Mouse (Mus musculus) left cerebral cortex, adult 18-20 months (tissue): Measurements from ENCODE around the gene Crip1. TPM values are rescaled to one million over a fixed set of nuclear protein-coding genes. Genes with fewer than 3 reads are reported as not detected.
"Not testable (repeated sequence)": the region's sequence is repeated elsewhere in the genome, so short reads cannot be mapped to it uniquely, and the experiment has no call there.

ENCODE experiments used
- DNase-seq, 2 experiments: peaks; one replicate each; pipeline ENCODE4 v3.0.0; 2021 to 2022; ENCODE audit warnings: low spot score in 2 of 2, mixed read lengths in 1 of 2
- total RNA-seq, 2 experiments: library from RNA; stranded (reverse); gene quantifications; 2 replicates each; pipeline ENCODE4 v1.2.3; 2021

The Crip1 gene
- total RNA-seq, 2 experiments from 2014 or later, result 14.3 to 15.9 TPM

DNA sequence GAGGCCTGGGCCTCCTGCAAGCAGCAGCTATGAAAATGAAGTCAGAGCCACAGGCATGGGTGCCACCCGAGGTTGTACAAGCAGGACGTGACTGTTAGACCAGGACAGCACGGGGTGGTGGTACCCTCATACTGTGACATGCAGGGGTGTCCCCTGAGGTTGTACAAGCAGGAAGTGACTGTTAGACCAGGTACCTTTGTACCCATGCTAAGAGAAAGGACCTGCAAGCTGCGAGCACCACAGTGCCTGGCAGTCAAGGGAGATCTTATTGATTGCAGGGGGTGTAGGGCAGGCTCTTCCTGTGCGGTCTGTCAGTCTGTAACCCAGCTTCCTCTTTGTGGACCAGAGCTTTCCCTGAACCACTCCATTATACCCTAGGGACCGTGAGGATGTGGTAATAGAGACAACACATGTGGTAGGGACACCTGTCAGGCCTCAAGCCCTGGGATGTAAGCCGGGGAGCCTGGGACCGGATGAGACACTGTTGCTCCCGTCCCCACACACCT lies 22.0 kb downstream of the Crip1 start:
- no peak for DNase-seq

DNA sequence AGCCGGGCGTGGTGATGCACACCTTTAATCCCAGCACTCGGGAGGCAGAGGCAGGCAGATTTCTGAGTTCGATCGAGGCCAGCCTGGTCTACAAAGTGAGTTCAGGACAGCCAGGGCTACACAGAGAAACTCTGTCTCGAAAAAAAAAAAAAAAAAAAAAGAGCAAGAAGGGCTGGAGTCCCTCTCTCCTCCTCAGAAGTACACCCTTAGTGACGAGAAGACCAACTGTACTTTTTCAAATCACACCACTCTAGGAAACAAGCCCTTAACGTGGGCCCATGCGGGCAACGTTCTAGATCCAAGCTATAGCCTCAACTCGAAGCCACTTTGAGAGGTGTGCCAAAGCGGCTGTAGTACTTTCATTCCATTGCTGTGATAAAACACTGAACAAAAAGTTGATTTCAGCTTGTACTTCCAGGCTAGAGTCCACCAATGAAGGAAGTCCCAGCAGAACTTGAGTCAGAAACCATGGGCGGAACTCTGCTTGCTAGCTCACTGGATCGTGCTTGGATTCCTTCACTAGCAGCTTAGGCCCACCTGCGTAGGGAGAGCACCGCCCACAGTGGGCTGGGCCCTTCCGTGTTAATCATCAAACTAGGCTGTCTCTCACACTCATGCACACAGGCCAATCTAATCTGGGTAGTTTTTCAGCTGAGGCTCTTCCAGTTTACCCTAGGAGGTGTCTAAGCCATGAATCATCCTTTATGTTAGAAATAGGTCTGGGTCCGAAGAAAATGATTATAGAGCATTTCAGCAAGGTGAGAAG lies 31.0 kb downstream of the Crip1 start:
- DNase-seq, result no peak

DNA sequence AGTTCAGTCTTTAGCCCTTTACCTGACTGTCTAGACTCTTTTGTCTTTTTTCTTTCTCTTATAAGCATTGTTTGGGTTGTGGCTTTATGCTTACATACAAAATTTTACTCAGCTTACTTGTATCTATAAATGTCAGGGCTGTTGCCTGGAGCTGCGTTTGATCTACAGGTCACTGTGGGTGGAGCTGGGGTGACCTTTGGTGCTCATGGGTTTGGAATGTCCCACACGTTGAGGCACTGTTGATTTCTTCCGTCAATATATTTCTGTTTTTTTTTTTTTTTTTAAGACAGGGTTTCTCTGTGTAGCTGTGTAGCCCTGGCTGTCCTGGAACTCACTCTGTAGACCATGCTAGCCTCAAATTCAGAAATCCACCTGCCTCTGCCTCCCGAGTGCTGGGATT lies 34.9 kb downstream of the Crip1 start:
- DNase-seq, result no peak

GRCm38 (mm10) chr12:113184945-113185344 lies 38.8 kb downstream of the Crip1 start:
- DNase-seq, result no peak

DNA sequence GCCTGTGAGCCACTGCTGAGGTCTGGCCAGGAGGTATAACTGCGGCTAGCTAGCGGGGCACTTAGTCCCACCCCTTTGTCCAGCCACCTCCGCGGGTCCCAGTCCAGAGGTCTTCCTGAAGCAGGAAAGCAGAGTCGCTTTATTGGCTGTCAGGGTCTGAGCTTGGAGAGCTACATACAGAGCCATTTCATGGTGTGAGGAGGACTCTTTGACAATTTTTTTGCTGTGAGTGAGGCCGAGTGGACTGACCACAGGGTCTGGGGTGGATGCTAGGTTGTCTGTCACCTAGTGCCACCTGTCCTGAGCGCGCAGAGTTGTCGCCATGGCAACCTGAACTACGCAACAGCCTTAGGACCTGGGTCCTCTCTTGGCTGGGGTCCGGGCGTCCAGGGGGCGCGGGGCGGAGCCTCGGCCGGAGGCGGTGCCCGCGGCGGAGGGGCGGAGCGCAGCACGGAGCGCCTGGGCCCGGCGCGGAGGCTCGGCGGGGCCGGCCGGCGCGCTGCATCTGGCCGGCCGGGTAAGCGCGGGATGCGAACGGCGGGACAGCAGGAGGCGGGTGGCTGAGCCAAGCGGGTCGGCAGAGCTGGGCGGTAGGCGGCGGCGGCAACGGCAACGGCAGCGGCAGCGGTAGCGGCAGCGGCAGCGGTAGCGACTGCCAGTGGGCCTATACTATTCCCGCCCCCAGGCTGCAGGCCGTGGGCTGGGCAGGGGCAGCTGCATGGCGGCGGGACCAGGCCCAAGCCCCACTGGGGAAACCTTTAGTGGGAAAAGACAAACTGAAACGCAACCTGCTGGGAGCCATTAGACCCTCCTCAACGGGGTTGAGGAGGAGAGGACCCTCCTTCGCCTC lies 39.6 kb downstream of the Crip1 start, which contains the start of gene Tmem121:
TSS of gene Tmem121 (plus strand) at position 489 of the 850 bp plus-strand sequence.
- peak in 1 of 2 experiments; percentile 50 for DNase-seq

GRCm38 (mm10) chr12:113186326-113187010 lies 40.4 kb downstream of the Crip1 start:
- no peak for DNase-seq

GRCm38 (mm10) chr12:113187011-113187375 lies 40.9 kb downstream of the Crip1 start:
- no peak for DNase-seq

- DNase-seq, result peak; percentile 95 to 97
These were observed 41.6 kb downstream of the Crip1 start for GRCm38 (mm10) chr12:113187584-113188295.

DNA sequence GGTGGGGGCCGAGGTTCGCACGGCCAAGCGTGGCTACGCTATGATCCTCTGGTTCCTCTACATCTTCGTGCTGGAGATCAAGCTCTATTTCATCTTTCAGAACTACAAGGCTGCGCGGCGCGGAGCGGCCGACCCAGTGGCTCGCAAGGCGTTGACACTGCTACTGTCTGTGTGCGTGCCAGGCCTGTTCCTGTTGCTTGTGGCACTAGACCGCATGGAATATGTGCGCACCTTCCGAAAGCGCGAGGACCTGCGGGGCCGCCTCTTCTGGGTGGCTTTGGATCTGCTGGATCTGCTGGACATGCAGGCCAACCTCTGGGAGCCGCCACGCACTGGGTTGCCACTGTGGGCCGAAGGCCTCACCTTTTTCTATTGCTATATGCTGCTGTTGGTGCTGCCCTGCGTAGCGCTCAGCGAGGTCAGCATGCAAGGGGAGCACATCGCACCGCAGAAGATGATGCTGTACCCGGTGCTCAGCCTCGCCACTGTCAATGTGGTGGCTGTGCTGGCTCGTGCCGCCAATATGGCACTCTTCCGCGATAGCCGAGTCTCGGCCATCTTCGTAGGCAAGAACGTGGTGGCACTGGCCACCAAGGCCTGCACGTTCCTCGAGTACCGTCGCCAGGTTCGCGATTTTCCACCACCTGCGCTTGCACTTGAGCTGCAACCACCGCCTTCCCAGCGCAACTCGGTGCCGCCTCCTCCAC lies 42.4 kb downstream of the Crip1 start:
- no peak for DNase-seq

- DNase-seq, result no peak
These were observed 47.3 kb downstream of the Crip1 start for GRCm38 (mm10) chr12:113193423-113193822.

DNA sequence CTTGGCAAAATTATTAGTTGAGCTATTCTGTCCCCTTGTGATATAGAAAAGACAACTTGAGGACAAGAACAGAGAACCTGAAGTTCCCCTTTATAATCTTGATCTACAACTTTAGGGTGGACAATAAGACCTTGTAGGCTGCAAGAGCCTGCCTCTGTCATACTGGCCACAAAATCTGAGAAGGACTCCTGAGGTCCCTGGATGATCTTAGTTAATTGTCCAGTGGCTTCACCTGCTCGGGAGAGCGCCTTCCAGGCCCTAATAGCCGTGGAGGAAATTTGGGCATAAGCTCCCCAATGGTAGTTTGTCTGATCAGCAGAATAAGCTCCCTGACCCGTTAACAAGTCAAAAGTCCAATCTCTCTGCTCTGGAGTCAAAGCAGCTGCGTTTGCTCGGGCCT lies 53.0 kb downstream of the Crip1 start:
- DNase-seq, result not testable (repeated sequence)

DNA sequence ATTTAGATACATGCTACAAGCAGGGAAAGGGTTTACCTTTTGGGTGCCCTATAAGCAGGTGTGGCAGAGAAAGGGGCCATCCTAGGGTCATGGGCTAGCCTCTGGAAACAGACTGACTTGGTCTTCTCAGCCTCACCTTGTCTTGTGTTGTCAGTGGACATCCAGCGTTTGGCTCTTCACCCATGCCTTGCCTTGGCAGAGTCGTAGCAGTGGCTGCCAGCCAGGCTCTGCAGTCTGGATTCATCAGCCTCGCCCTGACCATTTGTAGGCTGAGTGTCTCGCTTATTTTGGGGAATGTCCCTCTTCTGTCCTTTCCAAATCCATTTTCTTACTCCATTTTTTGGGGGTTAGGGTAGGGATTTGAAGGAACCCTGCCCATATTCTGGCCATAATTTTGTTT lies 55.2 kb downstream of the Crip1 start:
- DNase-seq, result no peak

- no peak for DNase-seq
These were observed 55.9 kb downstream of the Crip1 start for GRCm38 (mm10) chr12:113202008-113202407.

Other genes starting within 250 kb of the Crip1 start
- gene Jag2, start 216.5 kb upstream of the Crip1 start, total RNA-seq, result 10 to 100 TPM; 53.4 to 58.9 TPM
- 10 to 100 TPM; 10.4 to 12.2 TPM for gene Nudt14, start 204.2 kb upstream of the Crip1 start, total RNA-seq
- 10 to 100 TPM; 67.9 to 68.5 TPM for gene Btbd6, start 169.8 kb upstream of the Crip1 start, total RNA-seq
- 10 to 100 TPM; 45.0 to 47.0 TPM for gene Brf1, start 145.6 kb upstream of the Crip1 start, total RNA-seq
- 10 to 100 TPM; 58.7 to 60.8 TPM for gene Pacs2, start 131.8 kb upstream of the Crip1 start, total RNA-seq
- under 1 TPM; 0.44 to 0.73 TPM for gene Tex22, start 71.8 kb upstream of the Crip1 start, total RNA-seq
- 10 to 100 TPM; 71.5 to 71.9 TPM for gene Mta1, start 48.0 kb upstream of the Crip1 start, total RNA-seq
- 100 to 1,000 TPM; 142 to 162 TPM for gene Crip2, start 6.1 kb upstream of the Crip1 start, total RNA-seq
- 1 to 10 TPM in 1 of 2 experiments, under 1 TPM in 1; 1.00 to 1.4 TPM for gene Tedc1, start 10.1 kb downstream of the Crip1 start, total RNA-seq
- 10 to 100 TPM; 25.5 to 27.5 TPM for gene Tmem121, start 39.6 kb downstream of the Crip1 start, total RNA-seq